Mouse (Mus musculus) liver, embryonic 14.5 days (tissue): ENCODE data around the gene Arntl2. TPM values are rescaled to one million over a fixed set of nuclear protein-coding genes. Genes with fewer than 3 reads are reported as not detected.
A peak's percentile ranks its signal among the peaks of the same experiment; 100 is the strongest.

Source experiments
- ATAC-seq: fragments of 200-750 bp; cut with Nextera tagmentation; 2 replicates; pipeline ENCODE4 v1.8.0; 2017; ENCODE audit warnings: moderate number of reproducible peaks, mild to moderate bottlenecking, moderate library complexity; ENCODE audit not compliant: insufficient read depth
- DNase-seq, 3 experiments: peaks; one replicate each; pipeline ENCODE4 v3.0.0-alpha.2; 2012 to 2013; ENCODE audit warnings: low read depth in 3 of 3, low spot score in 3 of 3
- H3K27ac ChIP-seq: fragments of 300-500 bp; sonication (generic); 2 replicates; pipeline ENCODE4 v1.5.1; 2014; ENCODE audit warnings: moderate library complexity, mild to moderate bottlenecking, control low read depth, inconsistent platforms
- H3K27me3 ChIP-seq: fragments of 300-500 bp; sonication (generic); 2 replicates; pipeline ENCODE4 v1.6.1; 2014; ENCODE audit warnings: mild to moderate bottlenecking, low read length, moderate library complexity; ENCODE audit not compliant: control insufficient read depth, insufficient read depth
- H3K36me3 ChIP-seq: fragments of 300-500 bp; sonication (generic); replicated peaks from 2 replicates; pipeline ENCODE4 v1.6.1; 2014; ENCODE audit warnings: low read depth; ENCODE audit not compliant: control insufficient read depth, insufficient read depth
- H3K4me1 ChIP-seq, 2 experiments: fragments of 200-500 bp in 1 of 2; fragments of 300-500 bp in 1 of 2; sonication (generic) in 1 of 2; replicated peaks; 2 replicates each; pipeline ENCODE4 v1.6.1; 2012 to 2014; ENCODE audit warnings: antibody characterized with exemption in 1 of 2, inconsistent platforms in 1 of 2, low read length in 1 of 2; ENCODE audit not compliant: control insufficient read depth in 2 of 2, insufficient read depth in 2 of 2
- H3K4me2 ChIP-seq: fragments of 300-500 bp; sonication (generic); 2 replicates; pipeline ENCODE4 v1.6.1; 2014; ENCODE audit warnings: low read depth, mild to moderate bottlenecking, control low read depth, moderate library complexity
- H3K4me3 ChIP-seq, 2 experiments: fragments of 200-500 bp in 1 of 2; fragments of 300-500 bp in 1 of 2; sonication (generic) in 1 of 2; 2 replicates each; pipeline ENCODE4 v1.5.1; 2012 to 2014; ENCODE audit warnings: low read depth in 2 of 2, low read length in 2 of 2, mild to moderate bottlenecking in 2 of 2, control low read depth in 1 of 2, inconsistent platforms in 1 of 2, moderate library complexity in 1 of 2; ENCODE audit not compliant: insufficient read depth in 1 of 2
- H3K9ac ChIP-seq: fragments of 300-500 bp; sonication (generic); replicated peaks from 2 replicates; pipeline ENCODE4 v1.6.1; 2014; ENCODE audit warnings: mild to moderate bottlenecking, control low read depth, moderate library complexity
- H3K9me3 ChIP-seq: fragments of 300-500 bp; sonication (generic); 2 replicates; pipeline ENCODE4 v1.6.1; 2016; ENCODE audit warnings: low read length, mixed read lengths; ENCODE audit not compliant: control insufficient read depth
- CTCF ChIP-seq: IDR thresholded peaks from 2 replicates; pipeline ENCODE4 v1.5.1; 2016; ENCODE audit warnings: antibody characterized with exemption, low read depth, control low read depth
- EP300 ChIP-seq: IDR thresholded peaks from 2 replicates; pipeline ENCODE4 v1.6.1; 2016; ENCODE audit warnings: antibody characterized with exemption, low read depth
- WGBS: fragments of 180-500 bp; shearing (Covaris S2); extraction: QIAGEN DNeasy Blood & Tissue Kit; methylation state at CpG from one replicate; pipeline ENCODE4 v1.1.7; 2014; ENCODE audit not compliant: insufficient replicate concordance; 5-methylcytosine and 5-hydroxymethylcytosine counted together
- polyA plus RNA-seq, 2 experiments: library from polyadenylated mRNA; depleted of rRNA in 1 of 2; stranded (reverse) in 1 of 2; unstranded in 1 of 2; fragments of >200 nt; fragmentation: Nextera tagmentation in 1 of 2; extraction: Ambion mirVana in 1 of 2; gene quantifications; 2 replicates each; pipeline versions ENCODE4 v1.2.1 to v1.2.3; 2012 to 2014

Arntl2 gene
- polyA plus RNA-seq, 2 experiments = 0.08 to 0.49 TPM

DNA sequence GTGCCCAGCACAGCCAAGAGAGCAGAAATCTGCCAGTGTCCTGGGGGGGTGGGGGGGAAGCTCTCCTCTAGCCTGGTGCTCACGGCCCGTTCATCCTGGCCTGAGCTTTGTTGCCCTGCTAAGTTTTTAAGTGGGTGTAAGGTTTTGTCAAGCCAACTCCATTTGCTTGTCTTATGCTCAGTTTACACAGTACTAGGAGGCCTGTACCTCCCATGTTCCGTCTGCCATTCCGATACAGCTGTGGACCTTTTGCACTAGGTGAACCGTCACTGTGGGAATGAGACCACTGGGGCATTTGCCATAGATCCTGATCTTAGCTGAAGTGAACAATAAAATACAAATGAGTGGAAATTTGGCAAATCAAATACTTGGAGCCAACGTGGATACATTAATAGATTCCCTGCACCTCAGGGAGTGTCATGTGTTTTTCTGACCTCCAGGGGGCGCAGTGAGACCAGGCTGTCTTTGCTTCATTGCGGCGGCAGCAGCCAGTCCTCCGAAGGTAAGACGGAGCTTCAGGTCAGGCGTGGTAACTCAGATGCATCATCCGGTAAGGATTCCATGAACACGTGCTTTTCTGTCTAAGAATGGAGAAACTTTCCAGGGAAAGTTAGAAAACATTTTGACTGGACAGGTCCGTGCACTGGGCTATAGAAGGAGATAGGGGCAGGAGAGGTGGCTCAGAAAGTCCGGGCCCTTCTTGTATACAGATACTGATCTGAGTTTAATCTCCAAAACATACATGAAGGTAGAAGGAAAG, 29.1 kb downstream of the Arntl2 start:
- WGBS = 39% methylated on average over 16 of the region's 16 CpGs
- H3K27ac ChIP-seq = no peak overlapping the region
- H3K4me1 ChIP-seq = peaks cover 0 to 3% of the 10 kb centered on the region in 2 experiments; a peak in 1 of 4 replicates
- no peak overlapping the region for H3K4me2 ChIP-seq
- no peak for ATAC-seq
- no peak overlapping the region for H3K4me3 ChIP-seq
- TF ChIP-seq EP300 = no peak
- peak; percentile 95 for TF ChIP-seq CTCF
- peak; percentile 12 to 30 (median 14) for DNase-seq
- H3K27me3 ChIP-seq = no peaks in the 10 kb centered on the region
- no peaks in the 10 kb centered on the region for H3K36me3 ChIP-seq
- H3K9ac ChIP-seq = no peak overlapping the region
- H3K9me3 ChIP-seq = no peaks in the 10 kb centered on the region

- Histone ChIP-seq H3K36me3 (no peaks in the 10 kb centered on the region), H3K27me3 (no peaks in the 10 kb centered on the region), H3K9me3 (no peaks in the 10 kb centered on the region), H3K4me2 (no peak overlapping the region), H3K4me1 (peaks cover 0 to 3% of the 10 kb centered on the region in 2 experiments; a peak in 1 of 4 replicates), H3K9ac (no peak overlapping the region), H3K27ac (no peak overlapping the region), H3K4me3 (no peak overlapping the region)
- TF ChIP-seq EP300 = no peak
- no peak for TF ChIP-seq CTCF
- no peak for DNase-seq
- 79% methylated on average over 1 of the region's 1 CpGs for WGBS
- ATAC-seq = no peak
These were observed 29.6 kb downstream of the Arntl2 start for GRCm38 (mm10) chr6:146825487-146825773.

DNA sequence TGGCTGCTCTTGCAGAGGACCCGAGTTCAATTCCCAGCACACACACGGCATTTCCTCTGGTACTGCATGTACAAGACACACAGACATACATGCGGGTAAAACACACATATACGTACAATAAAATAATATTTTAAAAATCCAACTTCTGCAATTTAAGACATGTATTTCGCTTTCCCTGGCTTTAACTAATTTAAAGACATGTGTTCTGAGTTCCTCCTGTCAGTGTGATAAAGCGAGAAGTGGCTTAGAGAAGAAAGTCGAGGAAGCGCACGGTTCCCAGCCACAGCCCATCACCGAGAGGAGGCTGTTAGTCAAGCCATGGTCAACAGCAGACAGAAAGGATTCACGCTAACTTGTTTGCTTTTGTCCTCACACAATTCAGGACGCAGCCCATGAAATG, 35.5 kb downstream of the Arntl2 start:
- H3K4me2 ChIP-seq = no peak overlapping the region
- no peak overlapping the region for H3K27ac ChIP-seq
- no peak overlapping the region for H3K4me3 ChIP-seq
- no peak for DNase-seq
- ATAC-seq = no peak
- no peaks in the 10 kb centered on the region for H3K4me1 ChIP-seq
- WGBS = 76% methylated on average over 12 of the region's 12 CpGs
- no peaks in the 10 kb centered on the region for H3K27me3 ChIP-seq
- no peaks in the 10 kb centered on the region for H3K36me3 ChIP-seq
- TF ChIP-seq EP300 (no peak), CTCF (no peak)
- H3K9me3 ChIP-seq = no peaks in the 10 kb centered on the region
- no peak overlapping the region for H3K9ac ChIP-seq

GRCm38 (mm10) chr6:146833485-146834314, 37.8 kb downstream of the Arntl2 start:
- H3K4me2 ChIP-seq = no peak overlapping the region
- H3K27ac ChIP-seq = no peak overlapping the region
- peak; percentile 81 for TF ChIP-seq CTCF
- no peak for TF ChIP-seq EP300
- ATAC-seq (no peak), DNase-seq (peak in 1 of 3 experiments; percentile 28)
- no peak overlapping the region for H3K9ac ChIP-seq
- H3K9me3 ChIP-seq = no peaks in the 10 kb centered on the region
- no peaks in the 10 kb centered on the region for H3K36me3 ChIP-seq
- 44% methylated on average over 6 of the region's 6 CpGs for WGBS
- H3K27me3 ChIP-seq = no peaks in the 10 kb centered on the region
- H3K4me3 ChIP-seq = no peak overlapping the region
- no peaks in the 10 kb centered on the region for H3K4me1 ChIP-seq

GRCm38 (mm10) chr6:146834342-146834741, 38.5 kb downstream of the Arntl2 start:
- TF ChIP-seq CTCF (no peak), EP300 (no peak)
- H3K4me2 ChIP-seq = no peak overlapping the region
- H3K27ac ChIP-seq = no peak overlapping the region
- no peaks in the 10 kb centered on the region for H3K4me1 ChIP-seq
- H3K36me3 ChIP-seq = no peaks in the 10 kb centered on the region
- no peak overlapping the region for H3K4me3 ChIP-seq
- no peak overlapping the region for H3K9ac ChIP-seq
- no peak for DNase-seq
- WGBS = 39% methylated on average over 3 of the region's 3 CpGs
- no peaks in the 10 kb centered on the region for H3K9me3 ChIP-seq
- ATAC-seq = no peak
- H3K27me3 ChIP-seq = no peaks in the 10 kb centered on the region
